Mouse (Mus musculus) neural tube, embryonic 13.5 days (tissue): ENCODE results near the gene L3mbtl3. TPM values are rescaled to one million over a fixed set of nuclear protein-coding genes. Genes with fewer than 3 reads are reported as not detected.

Experiments used
- ATAC-seq: fragments of 200-750 bp; cut with Nextera tagmentation; 2 replicates; pipeline ENCODE4 v1.8.0; 2017; ENCODE audit warnings: low read depth, mild to moderate bottlenecking, moderate TSS enrichment, moderate library complexity
- H3K27ac ChIP-seq: fragments of 300-500 bp; sonication (generic); replicated peaks from 2 replicates; pipeline ENCODE4 v1.5.1; 2015; ENCODE audit warnings: moderate library complexity, mild to moderate bottlenecking, inconsistent platforms
- H3K27me3 ChIP-seq: fragments of 300-500 bp; sonication (generic); 2 replicates; pipeline ENCODE4 v1.6.1; 2015; ENCODE audit warnings: mild to moderate bottlenecking, inconsistent platforms
- H3K36me3 ChIP-seq: fragments of 300-500 bp; sonication (generic); 2 replicates; pipeline ENCODE4 v1.6.1; 2015; ENCODE audit warnings: mild to moderate bottlenecking, inconsistent platforms
- H3K4me1 ChIP-seq: fragments of 300-500 bp; sonication (generic); replicated peaks from 2 replicates; pipeline ENCODE4 v1.6.1; 2015; ENCODE audit warnings: inconsistent platforms
- H3K4me2 ChIP-seq: fragments of 300-500 bp; sonication (generic); 2 replicates; pipeline ENCODE4 v1.6.1; 2015; ENCODE audit warnings: inconsistent platforms, mild to moderate bottlenecking, moderate library complexity
- H3K4me3 ChIP-seq: fragments of 300-500 bp; sonication (generic); 2 replicates; pipeline ENCODE4 v1.5.1; 2015; ENCODE audit warnings: mild to moderate bottlenecking, inconsistent platforms
- H3K9ac ChIP-seq: fragments of 300-500 bp; sonication (generic); 2 replicates; pipeline ENCODE4 v1.6.1; 2015; ENCODE audit warnings: moderate library complexity, mild to moderate bottlenecking, inconsistent platforms
- H3K9me3 ChIP-seq: fragments of 300-500 bp; sonication (generic); 2 replicates; pipeline ENCODE4 v1.6.1; 2016; ENCODE audit warnings: inconsistent platforms
- whole genome bisulfite sequencing: fragments of 180-500 bp; shearing (Covaris S2); methylation state at CpG from one replicate; pipeline ENCODE4 v1.1.7; 2015; 5-methylcytosine and 5-hydroxymethylcytosine counted together
- polyA plus RNA-seq: library from polyadenylated mRNA; unstranded; fragments of >200 nt; fragmentation: Nextera tagmentation; extraction: Ambion mirVana; gene quantifications from 2 replicates; pipeline ENCODE4 v1.2.1, GENCODE M21; 2015

The L3mbtl3 gene
- 19.7 and 20.6 TPM in 2 replicates for polyA plus RNA-seq

GRCm38 (mm10) chr10:26375790-26376545, at the start of gene L3mbtl3:
Gene L3mbtl3 (minus strand): TSS chr10:26375971.
- Histone ChIP-seq H3K4me3 (peak within 1 kb of the TSS; percentile 85), H3K9me3 (no peaks in the 10 kb centered on the region), H3K9ac (peak within 1 kb of the TSS; percentile 94), H3K4me2 (peak within 1 kb of the TSS; percentile 99), H3K27me3 (no peaks in the 10 kb centered on the region), H3K27ac (peak within 1 kb of the TSS; percentile 96), H3K36me3 (no peaks in the 10 kb centered on the region), H3K4me1 (peaks cover 34% of the 10 kb centered on the region)
- ATAC-seq, result peak; percentile 88
- under 1% methylated on average over 42 of the region's 42 CpGs for WGBS

DNA sequence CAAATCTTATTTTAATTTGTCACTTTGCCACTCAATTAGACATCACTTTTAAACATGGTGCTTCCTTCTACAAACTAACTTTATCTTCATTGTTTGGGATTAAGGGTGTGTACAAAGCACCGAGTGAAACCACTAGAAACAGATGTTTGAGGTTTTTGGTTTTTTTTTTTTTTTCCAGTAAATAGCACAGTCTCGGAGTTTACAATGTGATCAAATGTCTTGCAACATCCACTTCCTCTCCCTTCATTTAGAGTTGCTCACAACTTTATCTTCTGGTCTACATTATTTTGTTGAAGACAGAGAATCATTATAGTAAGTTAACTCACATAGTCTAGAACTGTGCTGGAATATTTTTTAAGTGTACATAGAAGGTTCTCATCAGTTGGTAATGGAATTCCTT, 45.4 kb upstream of the L3mbtl3 start:
- ATAC-seq, result no peak
- no peaks in the 10 kb centered on the region for H3K9me3 ChIP-seq
- no peak overlapping the region for H3K27ac ChIP-seq
- H3K9ac ChIP-seq, result no peak overlapping the region
- H3K27me3 ChIP-seq, result no peaks in the 10 kb centered on the region
- H3K36me3 ChIP-seq, result no peaks in the 10 kb centered on the region
- WGBS, result 87% methylated on average over 2 of the region's 2 CpGs
- H3K4me1 ChIP-seq, result no peaks in the 10 kb centered on the region
- no peak overlapping the region for H3K4me2 ChIP-seq
- no peak overlapping the region for H3K4me3 ChIP-seq

DNA sequence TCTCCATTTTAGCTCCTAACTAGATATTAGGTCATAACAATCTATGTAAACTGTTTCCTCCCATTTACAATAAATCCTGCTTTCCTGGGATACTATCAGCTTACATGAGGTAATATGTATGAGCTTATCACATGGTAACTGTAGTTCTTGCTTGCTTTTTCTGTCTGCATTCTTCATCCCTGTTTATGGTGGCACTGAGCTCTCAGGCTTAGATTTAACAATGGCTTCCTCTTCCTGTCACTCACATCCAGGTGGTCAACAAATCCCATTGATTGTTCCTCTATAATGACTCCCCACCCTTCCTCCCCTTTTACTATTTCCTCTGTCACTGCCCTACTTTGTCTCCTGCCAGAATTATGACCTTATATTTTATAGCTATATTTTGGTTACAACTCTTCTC, 12.9 kb upstream of the L3mbtl3 start:
- Histone ChIP-seq H3K36me3 (no peaks in the 10 kb centered on the region), H3K9ac (no peak overlapping the region), H3K4me3 (no peak overlapping the region), H3K27ac (no peak overlapping the region), H3K27me3 (no peaks in the 10 kb centered on the region), H3K4me1 (no peaks in the 10 kb centered on the region), H3K4me2 (no peak overlapping the region), H3K9me3 (no peaks in the 10 kb centered on the region)
- ATAC-seq, result no peak

GRCm38 (mm10) chr10:26377332-26377602, 1.5 kb upstream of the L3mbtl3 start:
- Histone ChIP-seq H3K4me2 (no peak overlapping the region; the same call in 1 of the 2 replicates), H3K9ac (no peak overlapping the region), H3K9me3 (no peaks in the 10 kb centered on the region), H3K4me1 (peaks cover 23% of the 10 kb centered on the region), H3K27ac (no peak overlapping the region), H3K36me3 (no peaks in the 10 kb centered on the region), H3K27me3 (no peaks in the 10 kb centered on the region), H3K4me3 (no peak overlapping the region)
- no peak for ATAC-seq
- WGBS, result 76% methylated on average over 6 of the region's 6 CpGs

DNA sequence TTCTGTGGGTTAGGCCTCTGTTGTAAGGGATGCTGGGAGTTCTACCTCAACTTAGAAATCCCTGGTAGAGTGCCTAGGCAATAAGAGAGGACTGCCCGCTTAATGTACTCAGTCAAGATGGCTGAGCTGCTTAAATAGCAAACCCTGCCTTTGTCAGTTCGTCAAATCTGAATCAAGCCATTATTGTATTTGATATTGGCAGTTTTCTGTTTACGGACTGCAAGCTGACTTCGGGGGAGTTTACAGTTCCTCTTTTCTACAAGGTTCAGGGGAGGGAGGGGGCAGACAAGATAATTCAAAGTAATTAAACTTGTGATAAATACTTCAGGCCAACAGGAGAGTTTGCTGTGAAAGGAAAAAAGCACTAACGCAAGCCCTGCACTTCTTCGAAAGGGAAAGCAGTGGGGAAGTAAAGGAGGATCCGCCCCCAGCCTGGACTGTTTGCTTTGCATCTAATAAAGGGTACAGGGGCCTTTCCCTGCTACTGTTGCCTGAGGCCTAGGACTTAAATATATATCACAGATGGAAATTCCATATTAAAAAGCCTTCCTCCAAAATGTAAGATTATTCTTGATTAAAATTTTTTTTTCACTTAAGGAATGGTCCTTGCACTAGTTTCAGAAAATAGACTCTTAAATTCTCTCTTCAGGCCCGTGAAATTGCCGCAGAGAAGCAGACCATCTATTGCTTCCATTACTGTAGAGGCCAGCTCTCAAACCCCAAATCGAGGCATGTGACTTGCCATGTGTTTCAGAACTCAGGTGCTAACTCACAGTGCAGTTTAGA, 968 bp upstream of the L3mbtl3 start:
- H3K27ac ChIP-seq, result peak overlapping the region; percentile 96
- H3K9me3 ChIP-seq, result no peaks in the 10 kb centered on the region
- H3K27me3 ChIP-seq, result no peaks in the 10 kb centered on the region
- no peak for ATAC-seq
- peak overlapping the region; percentile 94 for H3K9ac ChIP-seq
- H3K4me1 ChIP-seq, result peaks cover 28% of the 10 kb centered on the region
- no peaks in the 10 kb centered on the region for H3K36me3 ChIP-seq
- H3K4me3 ChIP-seq, result peak overlapping the region; percentile 85
- WGBS, result 26% methylated on average over 10 of the region's 10 CpGs
- peak overlapping the region; percentile 99 for H3K4me2 ChIP-seq

DNA sequence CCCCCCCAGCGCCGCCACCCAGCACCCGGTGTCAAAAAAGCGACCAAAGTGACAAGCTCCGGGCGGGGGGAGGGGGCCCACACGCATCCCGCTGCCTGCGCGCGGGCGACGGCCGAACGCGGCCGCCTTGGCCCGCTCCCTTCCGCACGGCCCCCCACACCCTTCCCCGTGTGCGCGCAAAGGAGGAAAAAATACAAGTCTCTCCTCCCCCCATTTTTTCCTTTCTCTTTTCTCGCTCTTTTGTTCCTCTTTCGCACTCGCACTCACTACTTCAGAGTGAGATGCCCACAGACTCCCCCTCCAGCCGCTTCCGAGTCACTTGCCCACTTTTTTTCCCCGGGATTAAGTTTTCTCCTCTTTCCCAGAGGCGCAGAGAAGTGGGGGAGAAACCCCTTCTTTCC, 420 bp downstream of the L3mbtl3 start:
- WGBS, result 0% methylated on average over 11 of the region's 30 CpGs

DNA sequence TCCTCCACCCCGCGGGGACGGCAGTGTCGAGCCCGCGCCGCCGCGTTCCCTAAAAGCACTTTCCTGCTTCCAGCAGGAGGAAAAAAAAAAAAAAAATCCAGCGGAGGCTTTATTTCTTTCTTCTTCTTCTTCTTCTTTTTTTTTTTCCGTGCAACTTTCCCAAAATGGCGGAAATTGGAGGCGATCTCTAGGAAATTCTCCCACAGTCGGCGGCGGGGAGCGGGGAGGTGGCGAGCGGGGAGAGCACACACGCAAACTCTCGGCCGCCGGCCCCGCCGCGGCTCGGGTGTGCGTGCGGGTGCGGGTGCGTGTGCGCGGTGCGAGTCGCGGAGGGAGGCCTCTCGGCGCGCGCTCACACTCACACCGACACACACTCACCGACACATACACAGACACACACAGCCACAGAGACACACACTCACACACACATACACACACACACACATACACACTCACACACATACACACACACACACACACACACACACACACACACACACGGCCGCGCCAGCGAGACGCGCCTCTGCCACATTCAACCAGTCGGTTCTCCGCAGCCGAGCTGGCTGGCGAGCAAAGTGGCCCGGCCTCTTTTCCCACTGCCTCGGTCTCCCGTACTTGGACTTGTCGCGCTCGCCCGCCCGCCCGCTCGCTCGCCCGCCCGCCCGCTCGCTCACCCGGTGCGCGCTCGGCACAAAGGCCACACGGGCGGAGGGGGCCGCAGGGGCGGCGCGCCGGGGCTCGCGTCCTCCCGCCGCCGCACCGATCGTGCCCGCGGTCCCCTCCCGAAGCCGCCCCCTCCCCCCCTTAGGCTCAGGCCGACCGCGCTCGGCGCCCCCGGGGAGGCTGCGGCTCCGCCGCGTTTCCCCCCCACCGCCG, 1.1 kb downstream of the L3mbtl3 start:
- H3K4me2 ChIP-seq, result peak overlapping the region; percentile 99
- H3K27me3 ChIP-seq, result no peaks in the 10 kb centered on the region
- under 1% methylated on average over 71 of the region's 101 CpGs for WGBS
- H3K36me3 ChIP-seq, result no peaks in the 10 kb centered on the region
- H3K4me1 ChIP-seq, result peaks cover 34% of the 10 kb centered on the region
- no peaks in the 10 kb centered on the region for H3K9me3 ChIP-seq
- H3K27ac ChIP-seq, result peak overlapping the region; percentile 96
- H3K4me3 ChIP-seq, result peak overlapping the region; percentile 85
- H3K9ac ChIP-seq, result peak overlapping the region; percentile 94
- peak; percentile 74 for ATAC-seq

More for the DNA sequence above, 420 bp downstream of the L3mbtl3 start:
- Histone ChIP-seq H3K4me2 (peak overlapping the region; percentile 99), H3K4me3 (peak overlapping the region; percentile 85), H3K9me3 (no peaks in the 10 kb centered on the region), H3K27me3 (no peaks in the 10 kb centered on the region), H3K27ac (peak overlapping the region; percentile 96), H3K4me1 (peaks cover 34% of the 10 kb centered on the region), H3K36me3 (no peaks in the 10 kb centered on the region), H3K9ac (peak overlapping the region; percentile 94)
- ATAC-seq, result peak; percentile 57

GRCm38 (mm10) chr10:26373951-26374435, 1.8 kb downstream of the L3mbtl3 start:
- Histone ChIP-seq H3K4me3 (peak overlapping the region; percentile 85), H3K36me3 (peaks cover 1% of the 10 kb centered on the region; the same call in 1 of the 2 replicates), H3K4me1 (peaks cover 34% of the 10 kb centered on the region), H3K27me3 (no peaks in the 10 kb centered on the region), H3K9ac (peak overlapping the region; percentile 94), H3K4me2 (peak overlapping the region; percentile 99), H3K27ac (peak overlapping the region; percentile 96), H3K9me3 (no peaks in the 10 kb centered on the region)
- peak; percentile 42 for ATAC-seq
- WGBS, result under 1% methylated on average over 39 of the region's 71 CpGs

- Histone ChIP-seq H3K27me3 (no peaks in the 10 kb centered on the region), H3K9ac (peak overlapping the region; percentile 94), H3K4me2 (peak overlapping the region; percentile 99), H3K4me1 (peaks cover 34% of the 10 kb centered on the region), H3K27ac (peak overlapping the region; percentile 96), H3K36me3 (peaks cover 6% of the 10 kb centered on the region; the same call in 1 of the 2 replicates), H3K9me3 (no peaks in the 10 kb centered on the region), H3K4me3 (peak overlapping the region; percentile 85)
- 0% methylated on average over 51 of the region's 51 CpGs for WGBS
- no peak for ATAC-seq
Measured at GRCm38 (mm10) chr10:26372940-26373931, 2.5 kb downstream of the L3mbtl3 start.

DNA sequence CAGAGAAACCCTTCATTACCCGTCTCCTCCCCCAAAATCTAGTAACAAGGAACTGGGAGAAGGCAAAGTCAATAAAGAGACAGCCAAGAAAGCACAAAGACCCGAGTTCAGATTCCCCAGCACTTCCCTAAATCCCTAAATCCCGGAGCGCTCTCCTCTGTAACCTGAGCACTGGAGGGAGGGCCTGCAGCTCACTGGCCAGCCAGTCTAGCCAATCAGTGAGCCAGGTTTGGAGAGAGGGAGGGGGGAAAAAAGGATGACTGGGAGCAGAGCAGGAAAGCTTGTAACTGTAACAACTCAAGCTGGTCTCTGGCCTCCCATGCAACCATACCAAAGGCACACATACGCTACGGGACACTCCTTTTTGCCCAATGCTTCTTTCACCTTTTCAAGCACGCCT, 4.4 kb downstream of the L3mbtl3 start:
- Histone ChIP-seq H3K36me3 (peaks cover 14% of the 10 kb centered on the region), H3K9ac (no peak overlapping the region), H3K4me1 (peaks cover 26% of the 10 kb centered on the region), H3K4me3 (no peak overlapping the region), H3K9me3 (no peaks in the 10 kb centered on the region), H3K27me3 (no peaks in the 10 kb centered on the region), H3K4me2 (no peak overlapping the region), H3K27ac (no peak overlapping the region)
- no peak for ATAC-seq
- 58% methylated on average over 7 of the region's 7 CpGs for WGBS

GRCm38 (mm10) chr10:26364942-26365341, 10.8 kb downstream of the L3mbtl3 start:
- no peak for ATAC-seq
- WGBS, result 91% methylated on average over 2 of the region's 2 CpGs
- H3K27ac ChIP-seq, result no peak overlapping the region
- no peak overlapping the region for H3K4me2 ChIP-seq
- no peaks in the 10 kb centered on the region for H3K27me3 ChIP-seq
- H3K4me3 ChIP-seq, result no peak overlapping the region
- H3K9ac ChIP-seq, result no peak overlapping the region
- peaks cover 5% of the 10 kb centered on the region; the same call in 1 of the 2 replicates for H3K4me1 ChIP-seq
- H3K9me3 ChIP-seq, result no peaks in the 10 kb centered on the region
- peaks cover 14% of the 10 kb centered on the region for H3K36me3 ChIP-seq
